Mouse (Mus musculus): ENCODE results near the gene Emid1.

DNA sequence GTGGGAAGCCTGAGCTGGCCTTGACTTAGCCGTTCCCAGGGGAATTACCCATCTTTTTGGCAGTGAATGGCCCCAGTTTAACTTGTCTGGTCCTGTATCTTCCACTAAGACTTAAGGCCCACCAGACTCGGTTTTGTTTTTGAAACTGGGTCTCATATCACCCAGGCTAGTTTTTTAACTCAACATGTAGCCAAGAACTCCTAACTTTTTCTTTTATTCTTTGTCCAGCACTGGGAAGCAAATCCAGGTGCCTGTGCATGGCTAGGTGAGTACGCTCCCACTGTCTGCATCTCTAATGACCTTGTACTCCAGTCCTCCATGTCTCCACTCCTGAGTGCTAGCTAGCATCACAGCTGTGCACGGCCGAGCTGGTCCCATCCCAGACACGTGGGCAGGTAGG is 50.4 kb downstream of the Emid1 start:
- no peak for TF ChIP-seq TCF12 (IDR thresholded peaks at IDR 0.05; ENCODE audit: low read depth, low read length)
- TF ChIP-seq GABPA (IDR thresholded peaks at IDR 0.05; ENCODE audit: insufficient replicate concordance, low read depth, low read length) = no peak
- TF ChIP-seq CTCF (conservative IDR thresholded peaks at IDR 0.05 in 1 of 2, IDR thresholded peaks at IDR 0.05 in 1 of 2; ENCODE audit: low read depth in 2 of 2, low read length in 2 of 2) = no peak
- TF ChIP-seq POLR2A (IDR thresholded peaks at IDR 0.05; ENCODE audit: low read depth, low read length) = no peak
- no peak for TF ChIP-seq TBP (conservative IDR thresholded peaks at IDR 0.05; ENCODE audit: low read depth, low read length)
- no peak for TF ChIP-seq ZNF384 (IDR thresholded peaks at IDR 0.05; ENCODE audit: low read depth, low read length)
- no peak for TF ChIP-seq EP300 (IDR thresholded peaks at IDR 0.05; ENCODE audit: low read length)
